Mouse (Mus musculus) embryonic fibroblast, embryonic 13.5 days (primary cell): ENCODE measurements around the gene Hp. TPM values are rescaled to one million over a fixed set of nuclear protein-coding genes. Genes with fewer than 3 reads are reported as not detected.

Experiments
- H3K27ac ChIP-seq: 2 replicates; pipeline ENCODE4 v1.5.1; 2012; ENCODE audit warnings: low read length, control low read depth, inconsistent platforms; ENCODE audit not compliant: insufficient read depth
- H3K4me1 ChIP-seq: 2 replicates; pipeline ENCODE4 v1.6.1; 2011; ENCODE audit warnings: low read length; ENCODE audit not compliant: control insufficient read depth, insufficient read depth
- H3K4me3 ChIP-seq: 2 replicates; pipeline ENCODE4 v1.5.1; 2011; ENCODE audit warnings: mild to moderate bottlenecking, control low read depth, low read length; ENCODE audit not compliant: insufficient read depth
- CTCF ChIP-seq: IDR thresholded peaks from 2 replicates; pipeline ENCODE4 v1.5.1; 2011; ENCODE audit warnings: mild to moderate bottlenecking, control low read depth, low read length, moderate library complexity, borderline replicate concordance; ENCODE audit not compliant: insufficient read depth
- POLR2A ChIP-seq: IDR thresholded peaks from 2 replicates; pipeline ENCODE4 v1.6.1; 2011; ENCODE audit warnings: low read depth, mild to moderate bottlenecking, control low read depth, low read length, moderate library complexity
- polyA plus RNA-seq: library from polyadenylated mRNA; stranded (reverse); fragments of >200 nt; gene quantifications from 2 replicates; pipeline ENCODE4 v1.2.4, GENCODE M21; 2011; ENCODE audit warnings: low read depth; ENCODE audit not compliant: missing spikeins, insufficient read length

The Hp gene
- polyA plus RNA-seq, result 0.39 TPM in 1 of 2 replicates, not detected in the other

GRCm38 (mm10) chr8:109578900-109579301, at the start of gene Hp:
TSS of gene Hp (minus strand) at chr8:109579172.
- no peak within 1 kb of the TSS for H3K27ac ChIP-seq
- H3K4me3 ChIP-seq, result no peak within 1 kb of the TSS
- TF ChIP-seq POLR2A (no peak), CTCF (no peak)
- H3K4me1 ChIP-seq, result no peaks in the 10 kb centered on the region

- Histone ChIP-seq H3K4me3 (no peak overlapping the region), H3K27ac (no peak overlapping the region), H3K4me1 (no peaks in the 10 kb centered on the region)
- TF ChIP-seq POLR2A, result no peak
- TF ChIP-seq CTCF, result no peak
These were observed 49.7 kb upstream of the Hp start for GRCm38 (mm10) chr8:109628638-109629037.

- Histone ChIP-seq H3K27ac (no peak overlapping the region), H3K4me1 (no peaks in the 10 kb centered on the region), H3K4me3 (no peak overlapping the region)
- no peak for TF ChIP-seq POLR2A
- TF ChIP-seq CTCF, result no peak
These were observed 36.6 kb upstream of the Hp start for GRCm38 (mm10) chr8:109615569-109615968.

- Histone ChIP-seq H3K4me3 (no peak within 1 kb of the TSS), H3K4me1 (no peaks in the 10 kb centered on the region), H3K27ac (no peak within 1 kb of the TSS)
- TF ChIP-seq POLR2A, result no peak
- TF ChIP-seq CTCF, result no peak
These were observed 35.6 kb upstream of the Hp start, which contains the start of gene Pkd1l3 for GRCm38 (mm10) chr8:109614243-109615210. TSS of gene Pkd1l3 (plus strand) at chr8:109614517.

- TF ChIP-seq POLR2A, result no peak
- TF ChIP-seq CTCF, result no peak
- peak overlapping the region; percentile 38 for H3K4me3 ChIP-seq
- peak overlapping the region; percentile 92 for H3K27ac ChIP-seq
- 0 out of 2 replicates have a peak, but pooled peaks cover 4% of the 10 kb centered on the region for H3K4me1 ChIP-seq
These were observed 30.2 kb upstream of the Hp start for GRCm38 (mm10) chr8:109609153-109609502.

- H3K4me1 ChIP-seq, result 0 out of 2 replicates have a peak, but pooled peaks cover 4% of the 10 kb centered on the region
- TF ChIP-seq CTCF (no peak), POLR2A (peak; percentile 93)
These were observed 29.5 kb upstream of the Hp start, which contains the start of gene Dhodh for GRCm38 (mm10) chr8:109608271-109609152. TSS of gene Dhodh (minus strand) at chr8:109608673.

DNA sequence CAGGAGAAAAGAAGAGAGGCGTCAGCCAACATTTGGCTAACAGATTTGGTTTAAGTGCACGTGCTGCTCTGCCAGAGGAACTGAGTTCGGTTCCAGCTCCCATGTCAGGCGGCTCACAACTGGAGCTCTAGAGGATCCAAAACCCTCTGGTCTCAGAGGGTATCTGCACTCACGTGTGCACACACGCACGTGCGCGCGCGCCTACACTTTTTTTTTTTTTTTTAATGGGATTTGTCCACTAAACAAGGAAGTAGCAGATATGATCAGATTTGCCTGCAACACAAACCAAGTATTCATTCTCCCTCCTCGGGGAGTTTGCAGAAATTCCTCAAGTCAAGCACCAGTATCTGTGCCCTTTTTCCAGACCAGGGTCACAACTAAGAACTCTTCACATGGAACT, 28.7 kb upstream of the Hp start:
- TF ChIP-seq CTCF (no peak), POLR2A (no peak)
- 0 out of 2 replicates have a peak, but pooled peaks cover 4% of the 10 kb centered on the region for H3K4me1 ChIP-seq
- peak overlapping the region; percentile 76 for H3K4me3 ChIP-seq
- no peak overlapping the region for H3K27ac ChIP-seq

More at GRCm38 (mm10) chr8:109608271-109609152, 29.5 kb upstream of the Hp start, which contains the start of gene Dhodh:
- Histone ChIP-seq H3K4me3 (peak within 1 kb of the TSS; percentile 76), H3K27ac (peak within 1 kb of the TSS; percentile 92)

DNA sequence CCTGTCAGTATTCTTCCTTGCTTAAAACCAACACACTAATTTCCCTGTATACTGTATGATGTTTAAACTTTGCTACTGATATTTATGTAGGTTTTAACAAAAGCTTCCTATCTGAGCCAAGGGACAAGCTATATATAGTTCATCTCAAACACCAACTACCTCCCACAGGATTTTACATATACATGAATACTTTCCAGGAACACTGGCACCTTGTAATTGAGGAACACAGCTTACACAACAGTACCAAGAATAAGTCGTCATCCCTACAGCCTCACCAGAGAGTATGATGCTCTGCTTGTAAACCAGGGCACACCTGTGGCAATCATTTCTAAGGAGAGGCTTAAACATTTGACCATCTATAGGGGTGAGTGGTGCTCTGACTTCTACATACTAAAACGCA, 27.8 kb upstream of the Hp start:
- H3K4me1 ChIP-seq, result 0 out of 2 replicates have a peak, but pooled peaks cover 4% of the 10 kb centered on the region
- H3K4me3 ChIP-seq, result no peak overlapping the region
- H3K27ac ChIP-seq, result no peak overlapping the region
- TF ChIP-seq POLR2A (no peak), CTCF (no peak)

- no peak for TF ChIP-seq POLR2A
- peak; percentile 95 for TF ChIP-seq CTCF
- no peak overlapping the region for H3K27ac ChIP-seq
- H3K4me3 ChIP-seq, result no peak overlapping the region
- no peaks in the 10 kb centered on the region for H3K4me1 ChIP-seq
These were observed 16.9 kb upstream of the Hp start for GRCm38 (mm10) chr8:109595854-109596253.
